Mouse (Mus musculus) left cerebral cortex, adult 8-10 months (tissue): ENCODE data around the gene Ddx55. TPM values are rescaled to one million over a fixed set of nuclear protein-coding genes. Genes with fewer than 3 reads are reported as not detected.

Experiments used
- DNase-seq, 2 experiments: peaks; one replicate each; pipeline ENCODE4 v3.0.0; 2022; ENCODE audit warnings: low spot score in 2 of 2
- total RNA-seq, 4 experiments: library from RNA; stranded (reverse); gene quantifications; 2 replicates each; pipeline ENCODE4 v1.2.4; 2022

Ddx55 gene
- total RNA-seq, 4 experiments from 2014 or later = 24.9 to 28.0 (median 27.0) TPM

GRCm38 (mm10) chr5:124605041-124605622, 52.5 kb downstream of the Ddx55 start:
- DNase-seq = no peak

GRCm38 (mm10) chr5:124610965-124611364, 58.3 kb downstream of the Ddx55 start:
- DNase-seq = no peak

GRCm38 (mm10) chr5:124614709-124615108, 62.0 kb downstream of the Ddx55 start:
- no peak for DNase-seq

GRCm38 (mm10) chr5:124618711-124619110, 66.0 kb downstream of the Ddx55 start:
- no peak for DNase-seq

Other genes with a start within 250 kb of the Ddx55 start
- 10 to 100 TPM; 23.8 to 29.4 (median 27.1) TPM for gene Mphosph9, start 224.9 kb upstream of the Ddx55 start, total RNA-seq
- 10 to 100 TPM in 3 of 4 experiments, 1 to 10 TPM in 1; 9.1 to 14.1 (median 12.8) TPM for gene 2810006K23Rik, start 224.8 kb upstream of the Ddx55 start, total RNA-seq
- 100 to 1,000 TPM; 126 to 160 (median 136) TPM for gene Cdk2ap1, start 189.8 kb upstream of the Ddx55 start, total RNA-seq
- gene Sbno1, start 126.9 kb upstream of the Ddx55 start, total RNA-seq = 100 to 1,000 TPM; 137 to 172 (median 153) TPM
- gene Kmt5a, start 112.9 kb upstream of the Ddx55 start, total RNA-seq = 10 to 100 TPM; 46.3 to 56.1 (median 53.9) TPM
- 10 to 100 TPM; 13.3 to 18.3 (median 15.8) TPM for gene Rilpl2, start 74.5 kb upstream of the Ddx55 start, total RNA-seq
- 10 to 100 TPM; 19.0 to 29.8 (median 23.9) TPM for gene Snrnp35, start 69.7 kb upstream of the Ddx55 start, total RNA-seq
- 10 to 100 TPM; 51.6 to 69.0 (median 61.8) TPM for gene Rilpl1, start 21.5 kb upstream of the Ddx55 start, total RNA-seq
- gene Tmed2, start 12.2 kb upstream of the Ddx55 start, total RNA-seq = 100 to 1,000 TPM; 104 to 114 (median 110) TPM
- 10 to 100 TPM; 30.2 to 38.8 (median 32.8) TPM for gene Eif2b1, start 26.3 kb downstream of the Ddx55 start, total RNA-seq
- gene Gtf2h3, start 26.3 kb downstream of the Ddx55 start, total RNA-seq = 10 to 100 TPM; 24.3 to 27.5 (median 25.7) TPM
- 10 to 100 TPM; 55.7 to 63.9 (median 61.6) TPM for gene Atp6v0a2, start 75.7 kb downstream of the Ddx55 start, total RNA-seq
- gene Dnah10, start 172.2 kb downstream of the Ddx55 start, total RNA-seq = under 1 TPM; 0.59 to 0.72 (median 0.67) TPM